In genomic region chr12:42070401-42070800, GRCm38 (mm10) we compare ENCODE assay signal across 16 mouse cellular contexts.
DNase-seq lines count a peak whose midpoint lies in the region; ATAC-seq and TF ChIP-seq lines count a peak whose summit lies in the region.
"Had no signal": no experiment of that assay in that cellular context is flagged by ENCODE, and none has a peak within 500 bp of the region (broad histone marks: within the 10 kb centered on the region; RNA-seq: fewer than 3 reads in every experiment).

No protein-coding gene starts in this region.

- no peak overlapping the region for H3K27ac ChIP-seq in hindbrain, embryonic 14.5 days
- H3K27ac ChIP-seq in hindbrain, embryonic 12.5 days: no peak overlapping the region
- no peak overlapping the region for H3K27ac ChIP-seq in stomach, postnatal 0 days (replicated peaks)
- H3K27ac ChIP-seq: embryonic facial prominence, embryonic 13.5 days; limb, embryonic 10.5 days; liver, embryonic 14.5 days; neural tube, embryonic 13.5 days had no signal

- WGBS in hindbrain, embryonic 14.5 days: 79% methylated on average over 4 of the region's 4 CpGs
- 91% methylated on average over 4 of the region's 4 CpGs for WGBS in hindbrain, embryonic 12.5 days
- 83% methylated on average over 4 of the region's 4 CpGs for WGBS in stomach, postnatal 0 days

- H3K4me1 ChIP-seq in hindbrain, embryonic 14.5 days (replicated peaks; ENCODE audit: control insufficient read depth, insufficient read depth, low read length): no peaks in the 10 kb centered on the region
- H3K4me1 ChIP-seq in hindbrain, embryonic 12.5 days: no peaks in the 10 kb centered on the region
- no peaks in the 10 kb centered on the region for H3K4me1 ChIP-seq in stomach, postnatal 0 days (replicated peaks; ENCODE audit: control insufficient read depth, insufficient read depth)
- H3K4me1 ChIP-seq: embryonic facial prominence, embryonic 13.5 days; limb, embryonic 10.5 days; megakaryocyte, embryonic 14.5 days; neural tube, embryonic 13.5 days had no signal

- no peak for TF ChIP-seq EP300 in stomach, postnatal 0 days (optimal IDR thresholded peaks at IDR 0.05)

- no peak overlapping the region for H3K4me2 ChIP-seq in hindbrain, embryonic 14.5 days (replicated peaks)
- no peak overlapping the region for H3K4me2 ChIP-seq in hindbrain, embryonic 12.5 days (replicated peaks)
- H3K4me2 ChIP-seq in stomach, postnatal 0 days (replicated peaks; ENCODE audit: low read depth): no peak overlapping the region
- H3K4me2 ChIP-seq: embryonic facial prominence, embryonic 13.5 days; neural tube, embryonic 13.5 days had no signal

- no peak for TF ChIP-seq CTCF in stomach, postnatal 0 days (IDR thresholded peaks at IDR 0.05; ENCODE audit: low read depth)

- H3K9me3 ChIP-seq in hindbrain, embryonic 14.5 days (ENCODE audit: control insufficient read depth, low read length): no peaks in the 10 kb centered on the region
- no peaks in the 10 kb centered on the region for H3K9me3 ChIP-seq in hindbrain, embryonic 12.5 days (replicated peaks)
- no peaks in the 10 kb centered on the region for H3K9me3 ChIP-seq in stomach, postnatal 0 days (ENCODE audit: control insufficient read depth, low read length)
- H3K9me3 ChIP-seq: embryonic facial prominence, embryonic 13.5 days; limb, embryonic 10.5 days; megakaryocyte, embryonic 14.5 days; neural tube, embryonic 13.5 days had no signal

- no peak overlapping the region for H3K9ac ChIP-seq in hindbrain, embryonic 14.5 days
- H3K9ac ChIP-seq in hindbrain, embryonic 12.5 days: no peak overlapping the region
- no peak overlapping the region for H3K9ac ChIP-seq in stomach, postnatal 0 days (ENCODE audit: low read length)
- H3K9ac ChIP-seq: embryonic facial prominence, embryonic 13.5 days; liver, embryonic 14.5 days; neural tube, embryonic 13.5 days had no signal

- DNase-seq in hindbrain, embryonic 14.5 days (ENCODE audit: low spot score): peak; percentile 37
- peak; percentile 86 for DNase-seq in adipocyte (ENCODE audit: low spot score)
- peak; percentile 63 for DNase-seq in brain, adult 2 months (ENCODE audit: low read depth, low spot score)
- peak; percentile 58 for DNase-seq in cerebellum, adult 9-10 months
- no peak for DNase-seq in stomach, postnatal 0 days (ENCODE audit: low spot score)
- DNase-seq: kidney, adult 18-20 months; kidney, postnatal 36 days; lung, postnatal 10 days; thymus, postnatal 36 days had no signal

- no peak for ATAC-seq in hindbrain, embryonic 14.5 days (ENCODE audit: low FRiP score)
- ATAC-seq in hindbrain, embryonic 12.5 days (ENCODE audit: low FRiP score): no peak
- no peak for ATAC-seq in activated CD4-positive, CD25-positive, alpha-beta regulatory T cell, adult 4 months
- no peak for ATAC-seq in stomach, postnatal 0 days (ENCODE audit: low FRiP score, low TSS enrichment)

- H3K27me3 ChIP-seq in hindbrain, embryonic 14.5 days (ENCODE audit: control insufficient read depth, insufficient read depth, low read length): no peaks in the 10 kb centered on the region
- no peaks in the 10 kb centered on the region for H3K27me3 ChIP-seq in hindbrain, embryonic 12.5 days
- H3K27me3 ChIP-seq in stomach, postnatal 0 days (ENCODE audit: control insufficient read depth, insufficient read depth, low read length): no peaks in the 10 kb centered on the region
- H3K27me3 ChIP-seq: embryonic facial prominence, embryonic 13.5 days; megakaryocyte, embryonic 14.5 days; neural tube, embryonic 13.5 days had no signal

- no peaks in the 10 kb centered on the region for H3K36me3 ChIP-seq in hindbrain, embryonic 14.5 days (replicated peaks; ENCODE audit: control insufficient read depth, insufficient read depth)
- H3K36me3 ChIP-seq in hindbrain, embryonic 12.5 days: no peaks in the 10 kb centered on the region
- no peaks in the 10 kb centered on the region for H3K36me3 ChIP-seq in stomach, postnatal 0 days (ENCODE audit: control insufficient read depth, insufficient read depth, low read length)
- H3K36me3 ChIP-seq: embryonic facial prominence, embryonic 13.5 days; limb, embryonic 10.5 days; neural tube, embryonic 13.5 days had no signal

- H3K4me3 ChIP-seq in hindbrain, embryonic 14.5 days (replicated peaks; ENCODE audit: low read length): no peak overlapping the region
- no peak overlapping the region for H3K4me3 ChIP-seq in hindbrain, embryonic 12.5 days
- no peak overlapping the region for H3K4me3 ChIP-seq in stomach, postnatal 0 days (ENCODE audit: low read depth, low read length)
- H3K4me3 ChIP-seq: embryonic facial prominence, embryonic 13.5 days; limb, embryonic 10.5 days; megakaryocyte, embryonic 14.5 days; neural tube, embryonic 13.5 days had no signal
